Mouse (Mus musculus) thymus, postnatal 4 days (tissue): Measurements from ENCODE around the gene Aif1.
"Not testable (repeated sequence)": the region's sequence is repeated elsewhere in the genome, so short reads cannot be mapped to it uniquely, and the experiment has no call there.

ENCODE experiments used
- DNase-seq: peaks from one replicate; pipeline ENCODE4 v3.0.0; 2021

Gene Aif1

GRCm38 (mm10) chr17:35140490-35140996 lies 35.3 kb downstream of the Aif1 start:
- DNase-seq: no peak

GRCm38 (mm10) chr17:35139269-35139668 lies 36.6 kb downstream of the Aif1 start:
- no peak for DNase-seq

GRCm38 (mm10) chr17:35135591-35136320 lies 40.1 kb downstream of the Aif1 start:
- no peak for DNase-seq

GRCm38 (mm10) chr17:35134801-35135590 lies 40.9 kb downstream of the Aif1 start, which contains the start of gene Bag6:
TSS of gene Bag6 (plus strand) at chr17:35135178.
- DNase-seq: peak; percentile 95

GRCm38 (mm10) chr17:35133517-35133916 lies 42.4 kb downstream of the Aif1 start:
- DNase-seq: no peak

GRCm38 (mm10) chr17:35132174-35132560 lies 43.7 kb downstream of the Aif1 start:
- DNase-seq: no peak

- DNase-seq: no peak
Measured at GRCm38 (mm10) chr17:35131500-35132173, 44.2 kb downstream of the Aif1 start, which contains the start of gene Apom. TSS of gene Apom (minus strand) at chr17:35132050.

GRCm38 (mm10) chr17:35131038-35131437 lies 44.8 kb downstream of the Aif1 start:
- DNase-seq: no peak

GRCm38 (mm10) chr17:35128996-35129395 lies 46.9 kb downstream of the Aif1 start:
- no peak for DNase-seq

- DNase-seq: no peak
Measured at GRCm38 (mm10) chr17:35127017-35127416, 48.9 kb downstream of the Aif1 start.

- peak; percentile 89 for DNase-seq
Measured at GRCm38 (mm10) chr17:35126206-35126611, 49.7 kb downstream of the Aif1 start, which contains the start of gene D17H6S53E. TSS of gene D17H6S53E (plus strand) at chr17:35126373.

GRCm38 (mm10) chr17:35125578-35125977 lies 50.3 kb downstream of the Aif1 start:
- no peak for DNase-seq

GRCm38 (mm10) chr17:35125081-35125480 lies 50.8 kb downstream of the Aif1 start:
- DNase-seq: no peak

- not testable (repeated sequence) for DNase-seq
Measured at GRCm38 (mm10) chr17:35124261-35124896, 51.5 kb downstream of the Aif1 start.

- not testable (repeated sequence) for DNase-seq
Measured at GRCm38 (mm10) chr17:35123287-35123686, 52.6 kb downstream of the Aif1 start.

- DNase-seq: peak; percentile 67
Measured at GRCm38 (mm10) chr17:35121871-35122303, 54.0 kb downstream of the Aif1 start, which contains the start of gene Csnk2b. TSS of gene Csnk2b (minus strand) at chr17:35122053.

GRCm38 (mm10) chr17:35121143-35121799 lies 54.6 kb downstream of the Aif1 start, which contains the start of gene Gpank1:
TSS of gene Gpank1 (plus strand) at chr17:35121455.
- DNase-seq: peak; percentile 98
